Comparison of ENCODE assay signal across 9 mouse cellular contexts in the genomic region with DNA sequence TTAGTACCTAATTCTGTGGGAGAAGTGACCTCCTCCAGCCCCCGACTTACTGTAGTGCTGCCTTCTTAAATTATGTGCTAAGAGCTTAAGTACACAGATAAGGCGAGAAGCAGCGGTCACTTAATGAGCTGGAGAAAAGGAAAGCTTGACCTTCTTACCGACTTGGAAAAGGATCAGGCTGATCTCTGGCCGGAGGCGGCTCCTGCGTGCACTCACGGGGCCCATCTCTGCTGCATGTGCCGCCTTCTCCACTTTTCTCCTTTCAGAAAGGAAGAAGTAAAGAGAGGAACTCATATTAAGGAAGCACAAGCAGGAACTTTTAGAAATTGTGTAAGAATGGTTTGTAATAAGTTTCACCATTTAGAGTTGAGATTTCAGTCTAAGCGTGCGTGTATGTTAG. TPM values are rescaled to one million over a fixed set of nuclear protein-coding genes. Genes with fewer than 3 reads are reported as not detected.
DNase-seq lines count a peak whose midpoint lies in the region; ATAC-seq lines count a peak whose summit lies in the region.
"Had no signal": no experiment of that assay in that cellular context is flagged by ENCODE, and none has a peak within 500 bp of the region (broad histone marks: within the 10 kb centered on the region; RNA-seq: fewer than 3 reads in every experiment).

A gene (minus strand): TSS at position 292 of the 400 bp plus-strand sequence.

- peak; percentile 65 for ATAC-seq in granulocyte monocyte progenitor cell, adult 5-6 weeks (replicated peaks; ENCODE audit: poor library complexity, severe bottlenecking)
- ATAC-seq: midbrain, embryonic 16.5 days had no signal

- peak; percentile 13 for DNase-seq in Muller cell, postnatal 12 days (ENCODE audit: inconsistent ontology term)
- peak; percentile 40 for DNase-seq in kidney, adult 9 months
- peak; percentile 10 for DNase-seq in lung, postnatal 10 days
- no peak for DNase-seq in adrenal gland, postnatal 4 days (ENCODE audit: low spot score in 2 of 2)
- DNase-seq in thymus, postnatal 0 days (ENCODE audit: low spot score): no peak
- no peak for DNase-seq in layer of hippocampus, adult 11-12 months (ENCODE audit: low spot score)
- no peak for DNase-seq in testis, postnatal 10 days (ENCODE audit: low spot score)

RNA-seq across cellular contexts. Expression of the gene that starts here (rescaled TPM):
- total RNA-seq in granulocyte monocyte progenitor cell, adult 5-6 weeks (2014; fragmentation: Nextera tagmentation): 246 and 248 TPM in 2 replicates
- 341 and 374 TPM in 2 replicates for total RNA-seq in granulocyte monocyte progenitor cell, adult 5-6 weeks (2017)
- 1 to 10 TPM; 3.0 to 3.4 TPM for total RNA-seq in adrenal gland, postnatal 4 days (2021)
- 2.5 and 2.9 TPM in 2 replicates for polyA plus RNA-seq in thymus, postnatal 0 days (2015; fragmentation: Nextera tagmentation; extraction: Ambion mirVana)

Comparison
In these comparisons a context has a peak if more than half of its experiments do, and no peak if none do; other contexts are left out.
1. RNA of the gene that starts here (total RNA-seq): 246 to 374 TPM in granulocyte monocyte progenitor cell, adult 5-6 weeks; 3.0 to 3.4 TPM in adrenal gland, postnatal 4 days; every median in the first group is over 10 times any median in the second.
2. DNase-seq: peak in Muller cell, postnatal 12 days (single experiment), kidney, adult 9 months (single experiment) and lung, postnatal 10 days (single experiment); none in adrenal gland, postnatal 4 days (0 of 2), thymus, postnatal 0 days (single experiment), layer of hippocampus, adult 11-12 months (single experiment) and testis, postnatal 10 days (single experiment).